Comparison of ENCODE assay signal across 27 mouse cellular contexts in the genomic region with DNA sequence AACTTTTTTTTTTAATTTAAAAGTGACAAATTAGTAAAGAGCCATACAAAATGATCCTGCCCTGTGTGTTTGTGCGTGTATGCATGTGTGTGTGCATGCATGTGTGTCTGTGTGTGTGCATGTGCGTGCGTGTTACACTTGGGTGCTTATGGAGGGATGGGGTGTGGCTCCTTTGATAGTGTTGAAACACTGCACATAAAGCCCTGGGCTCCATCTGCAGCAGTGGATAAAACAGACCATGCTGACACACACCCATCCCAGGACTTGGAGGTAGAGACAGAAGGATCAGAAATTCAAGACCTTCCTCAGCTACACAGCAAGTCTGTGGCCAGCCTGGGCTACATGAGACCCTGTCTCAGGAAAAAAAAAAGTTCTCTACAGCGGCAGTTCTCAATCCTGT.
"Had no signal": no experiment of that assay in that cellular context is flagged by ENCODE, and none has a peak within 500 bp of the region (broad histone marks: within the 10 kb centered on the region; RNA-seq: fewer than 3 reads in every experiment).

No protein-coding gene starts in this region.

- H3K9ac ChIP-seq: embryonic facial prominence, embryonic 12.5 days; embryonic facial prominence, embryonic 13.5 days; embryonic facial prominence, embryonic 15.5 days; forebrain, embryonic 12.5 days; forebrain, embryonic 13.5 days; forebrain, embryonic 15.5 days; forebrain, postnatal 0 days had no signal

- H3K4me1 ChIP-seq: embryonic facial prominence, embryonic 12.5 days; embryonic facial prominence, embryonic 13.5 days; forebrain, embryonic 12.5 days; forebrain, embryonic 13.5 days; forebrain, embryonic 15.5 days had no signal

- H3K27me3 ChIP-seq: embryonic facial prominence, embryonic 12.5 days; embryonic facial prominence, embryonic 13.5 days; embryonic facial prominence, embryonic 15.5 days; forebrain, embryonic 12.5 days; forebrain, embryonic 13.5 days; forebrain, embryonic 15.5 days had no signal

- H3K27ac ChIP-seq: embryonic facial prominence, embryonic 10.5 days; embryonic facial prominence, embryonic 12.5 days; embryonic facial prominence, embryonic 13.5 days; embryonic facial prominence, embryonic 15.5 days; forebrain, embryonic 10.5 days; forebrain, embryonic 12.5 days; forebrain, embryonic 13.5 days; forebrain, embryonic 15.5 days; gastrocnemius, adult 2 months had no signal

- H3K36me3 ChIP-seq: embryonic facial prominence, embryonic 10.5 days; forebrain, embryonic 10.5 days had no signal

- H3K4me2 ChIP-seq: embryonic facial prominence, embryonic 12.5 days; embryonic facial prominence, embryonic 13.5 days; embryonic facial prominence, embryonic 15.5 days; forebrain, embryonic 12.5 days; forebrain, embryonic 13.5 days; forebrain, embryonic 15.5 days had no signal

- H3K9me3 ChIP-seq: embryonic facial prominence, embryonic 10.5 days; embryonic facial prominence, embryonic 12.5 days; embryonic facial prominence, embryonic 13.5 days; embryonic facial prominence, embryonic 15.5 days; forebrain, embryonic 10.5 days; forebrain, embryonic 12.5 days; forebrain, embryonic 13.5 days; forebrain, embryonic 15.5 days had no signal

- ATAC-seq: forebrain, embryonic 13.5 days; forebrain, embryonic 14.5 days; forebrain, embryonic 15.5 days; forebrain, embryonic 16.5 days; forebrain, postnatal 0 days had no signal

- DNase-seq: cerebellum, adult 2 months; cerebellum, adult 8-10 months; cerebellum, adult 9-11 months; cerebellum, postnatal 10 days; cerebellum, postnatal 14 days; cerebellum, postnatal 25 days; cerebellum, postnatal 36 days; embryo, embryonic 11 days; forebrain, postnatal 0 days; gastrocnemius, adult 2 months; gastrocnemius, postnatal 10 days; gastrocnemius, postnatal 14 days; gastrocnemius, postnatal 25 days; gastrocnemius, postnatal 36 days; heart, adult 11 months; heart, adult 18-20 months had no signal

- H3K4me3 ChIP-seq: embryonic facial prominence, embryonic 10.5 days; embryonic facial prominence, embryonic 12.5 days; embryonic facial prominence, embryonic 13.5 days; embryonic facial prominence, embryonic 15.5 days; erythroblast, embryonic 14.5 days; forebrain, embryonic 10.5 days; forebrain, embryonic 12.5 days; forebrain, embryonic 13.5 days; forebrain, embryonic 15.5 days; gastrocnemius, adult 2 months had no signal
